Mouse (Mus musculus) granulocyte monocyte progenitor cell, adult 5-6 weeks (primary cell): ENCODE data around the gene Gnpda2. TPM values are rescaled to one million over a fixed set of nuclear protein-coding genes. Genes with fewer than 3 reads are reported as not detected.

Experiments
- ATAC-seq: replicated peaks from 2 replicates; pipeline ENCODE4 v1.8.0; 2016; ENCODE audit warnings: mild to moderate bottlenecking, moderate TSS enrichment, inconsistent platforms; ENCODE audit not compliant: poor library complexity, severe bottlenecking
- total RNA-seq, 2 experiments: library from RNA; stranded (forward) in 1 of 2; stranded (reverse) in 1 of 2; fragments of 200-712, 200-1000 nt in 1 of 2; fragments of >200 nt in 1 of 2; fragmentation: Nextera tagmentation in 1 of 2; gene quantifications; 2 replicates each; pipeline ENCODE4 v1.2.3; 2014 to 2017

Gene Gnpda2
- total RNA-seq (2014; fragmentation: Nextera tagmentation) (16.3 and 18.2 TPM in 2 replicates), total RNA-seq (2017) (16.9 and 24.5 TPM in 2 replicates)

- ATAC-seq: peak; percentile 97
These were observed at the start of gene Gnpda2 for GRCm38 (mm10) chr5:69591640-69592461. Gene Gnpda2, minus strand, starts transcription at chr5:69592340.

- no peak for ATAC-seq
These were observed 42.6 kb upstream of the Gnpda2 start for GRCm38 (mm10) chr5:69634766-69635165.

GRCm38 (mm10) chr5:69620899-69621298 lies 28.8 kb upstream of the Gnpda2 start:
- ATAC-seq: no peak

GRCm38 (mm10) chr5:69613209-69613796 lies 21.2 kb upstream of the Gnpda2 start:
- ATAC-seq: no peak; the same call in 1 of the 2 replicates

- ATAC-seq: peak; percentile 53; the same call in 1 of the 2 replicates
These were observed 8.9 kb upstream of the Gnpda2 start for GRCm38 (mm10) chr5:69601027-69601426.

- peak; percentile 50 for ATAC-seq
These were observed 34.7 kb downstream of the Gnpda2 start for GRCm38 (mm10) chr5:69557404-69557935.

- ATAC-seq: peak; percentile 96
These were observed 35.3 kb downstream of the Gnpda2 start, which contains the start of gene Guf1 for GRCm38 (mm10) chr5:69556628-69557403. Gene Guf1, plus strand, starts transcription at chr5:69556923.

GRCm38 (mm10) chr5:69542489-69542888 lies 49.7 kb downstream of the Gnpda2 start, which contains the start of gene Yipf7:
Gene Yipf7, minus strand, starts transcription at chr5:69542648.
- ATAC-seq: no peak

- ATAC-seq: no peak
These were observed 50.5 kb downstream of the Gnpda2 start for GRCm38 (mm10) chr5:69541680-69542079.

GRCm38 (mm10) chr5:69523944-69524343 lies 68.2 kb downstream of the Gnpda2 start:
- ATAC-seq: no peak

Other genes with a start within 250 kb of the Gnpda2 start
- not detected in 2 replicates for gene Yipf7, start 49.7 kb downstream of the Gnpda2 start, total RNA-seq (2014; fragmentation: Nextera tagmentation)
- not detected in 2 replicates for gene Yipf7, start 49.7 kb downstream of the Gnpda2 start, total RNA-seq (2017)
- gene Guf1, start 35.4 kb downstream of the Gnpda2 start, total RNA-seq (2014; fragmentation: Nextera tagmentation): 30.8 and 48.4 TPM in 2 replicates
- gene Guf1, start 35.4 kb downstream of the Gnpda2 start, total RNA-seq (2017): 46.5 and 47.2 TPM in 2 replicates